Mouse (Mus musculus): ENCODE data around the gene Cnot1. TPM values are rescaled to one million over a fixed set of nuclear protein-coding genes. Genes with fewer than 3 reads are reported as not detected.
A peak's percentile ranks its signal among the peaks of the same experiment; 100 is the strongest.

The Cnot1 gene
- total and polyA plus RNA-seq, 2 experiments from 2014 or later, result 25.0 to 143 TPM

DNA sequence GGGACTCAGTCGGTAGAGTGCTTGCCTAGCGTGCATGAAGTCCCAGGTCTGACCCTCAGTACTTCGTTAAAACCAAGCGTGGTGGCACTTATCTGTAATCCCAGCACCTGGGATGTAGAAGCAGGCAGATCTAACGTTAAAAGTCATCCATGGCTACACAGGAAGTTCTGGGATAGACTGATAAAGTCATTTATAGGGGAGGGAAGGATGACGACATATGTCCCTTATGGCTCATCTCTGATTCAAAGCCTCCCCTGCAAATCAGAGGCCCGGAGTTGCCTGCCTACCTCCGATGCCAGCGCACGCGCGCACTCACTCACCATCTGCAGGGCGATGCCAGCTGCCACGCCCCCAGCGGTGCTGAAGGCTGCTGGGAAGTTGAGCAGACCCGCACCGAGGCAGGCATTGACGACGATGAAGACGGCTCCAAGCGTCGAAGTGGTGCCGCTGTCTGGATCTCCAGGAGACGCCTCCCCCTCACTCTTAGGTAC, 40.8 kb upstream of the Cnot1 start:
- WGBS, result 88% methylated on average over 24 of the region's 24 CpGs
- H3K36me3 ChIP-seq (ENCODE audit: insufficient read depth), result peaks cover 39% of the 10 kb centered on the region
- DNase-seq (no peak), ATAC-seq (peak; percentile 41)
- peaks cover 5% of the 10 kb centered on the region; the same call in 1 of the 2 replicates for H3K4me1 ChIP-seq (ENCODE audit: insufficient read depth)
- H3K9me3 ChIP-seq (ENCODE audit: low read length), result no peaks in the 10 kb centered on the region
- TF ChIP-seq CTCF (IDR thresholded peaks at IDR 0.05; ENCODE audit: low read depth), result no peak
- H3K4me2 ChIP-seq (ENCODE audit: low read depth), result no peak overlapping the region
- no peak overlapping the region for H3K27ac ChIP-seq (ENCODE audit: low read depth, low read length)
- no peak overlapping the region for H3K4me3 ChIP-seq (ENCODE audit: low read depth, low read length)
- H3K9ac ChIP-seq, result no peak overlapping the region
- no peaks in the 10 kb centered on the region for H3K27me3 ChIP-seq (ENCODE audit: insufficient read depth, low read length)

DNA sequence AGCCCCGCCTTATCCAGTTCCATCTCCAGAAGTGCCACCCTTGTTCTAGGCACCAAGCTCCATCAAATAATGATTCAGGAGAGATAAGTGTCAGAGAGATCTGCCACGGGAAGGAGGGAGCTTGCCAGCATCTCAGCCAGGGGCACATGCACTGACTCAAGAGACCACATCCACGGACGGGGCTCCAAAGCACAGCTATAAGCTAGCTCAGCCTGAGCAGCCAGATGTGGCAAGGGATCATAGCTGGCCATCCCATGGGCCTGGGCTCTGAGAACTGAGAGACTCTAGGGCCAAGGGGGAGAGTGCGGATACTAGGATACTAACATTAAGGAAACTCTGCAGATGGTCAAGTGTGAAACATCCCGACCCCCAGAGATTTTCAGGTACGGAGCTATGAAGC, 37.8 kb upstream of the Cnot1 start:
- no peak for DNase-seq
- no peaks in the 10 kb centered on the region for H3K27me3 ChIP-seq (ENCODE audit: insufficient read depth, low read length)
- peaks cover 47% of the 10 kb centered on the region for H3K36me3 ChIP-seq (ENCODE audit: insufficient read depth)
- ATAC-seq, result no peak
- WGBS, result 95% methylated on average over 7 of the region's 7 CpGs
- H3K4me1 ChIP-seq (ENCODE audit: insufficient read depth), result no peaks in the 10 kb centered on the region
- no peak overlapping the region for H3K9ac ChIP-seq
- no peak overlapping the region for H3K27ac ChIP-seq (ENCODE audit: low read depth, low read length)
- TF ChIP-seq CTCF (IDR thresholded peaks at IDR 0.05; ENCODE audit: low read depth), result no peak
- H3K4me2 ChIP-seq (ENCODE audit: low read depth), result no peak overlapping the region
- H3K4me3 ChIP-seq (ENCODE audit: low read depth, low read length), result no peak overlapping the region
- H3K9me3 ChIP-seq (ENCODE audit: low read length), result no peaks in the 10 kb centered on the region

DNA sequence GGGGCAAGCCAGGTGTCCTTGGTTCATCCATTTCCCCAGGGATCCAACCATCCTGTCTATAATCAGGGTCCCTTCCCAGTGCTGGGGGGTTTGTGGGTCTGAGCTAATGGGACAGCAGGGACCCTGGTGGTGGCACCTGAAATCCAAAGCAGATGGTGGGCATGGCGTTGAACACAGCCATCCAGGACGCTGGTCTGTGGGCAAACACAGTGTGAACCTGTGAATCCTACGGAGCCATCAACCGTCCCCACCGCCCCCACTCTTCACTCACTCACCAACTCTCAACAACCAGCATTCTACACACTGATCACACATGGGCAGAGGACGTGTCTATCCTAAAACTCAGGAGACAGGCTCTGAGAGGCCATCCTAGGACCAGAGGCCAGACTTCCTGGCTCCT, 36.7 kb upstream of the Cnot1 start:
- peaks cover 54% of the 10 kb centered on the region for H3K36me3 ChIP-seq (ENCODE audit: insufficient read depth)
- no peak overlapping the region for H3K4me3 ChIP-seq (ENCODE audit: low read depth, low read length)
- TF ChIP-seq CTCF (IDR thresholded peaks at IDR 0.05; ENCODE audit: low read depth), result no peak
- no peak for ATAC-seq
- H3K4me1 ChIP-seq (ENCODE audit: insufficient read depth), result no peaks in the 10 kb centered on the region
- no peak overlapping the region for H3K9ac ChIP-seq
- no peaks in the 10 kb centered on the region for H3K27me3 ChIP-seq (ENCODE audit: insufficient read depth, low read length)
- no peak overlapping the region for H3K27ac ChIP-seq (ENCODE audit: low read depth, low read length)
- no peak for DNase-seq
- 92% methylated on average over 6 of the region's 6 CpGs for WGBS
- H3K4me2 ChIP-seq (ENCODE audit: low read depth), result no peak overlapping the region
- H3K9me3 ChIP-seq (ENCODE audit: low read length), result no peaks in the 10 kb centered on the region

DNA sequence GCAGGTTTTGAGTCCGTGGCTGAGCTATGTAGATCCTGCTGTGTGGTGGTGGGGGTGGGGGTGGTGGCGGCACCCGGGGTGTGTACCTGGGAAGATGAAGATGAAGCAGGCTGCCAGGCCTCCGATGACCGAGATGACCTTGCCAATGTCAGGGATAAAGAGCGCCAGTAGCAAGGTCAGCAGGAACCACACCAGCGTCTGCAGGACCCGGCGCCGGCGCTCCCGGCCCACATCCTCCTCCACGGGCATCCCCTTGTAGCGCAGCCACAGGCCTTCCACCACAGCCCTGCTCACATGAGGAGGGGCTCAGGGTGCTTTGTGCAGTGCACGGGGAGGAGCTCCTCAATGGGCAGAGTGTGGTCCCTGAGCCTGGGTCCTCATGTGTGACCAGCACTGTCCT, 34.2 kb upstream of the Cnot1 start:
- Histone ChIP-seq H3K4me2 (ENCODE audit: low read depth) (no peak overlapping the region), H3K27ac (ENCODE audit: low read depth, low read length) (no peak overlapping the region), H3K9ac (no peak overlapping the region), H3K9me3 (ENCODE audit: low read length) (no peaks in the 10 kb centered on the region), H3K36me3 (ENCODE audit: insufficient read depth) (peaks cover 51% of the 10 kb centered on the region), H3K4me3 (ENCODE audit: low read depth, low read length) (no peak overlapping the region), H3K4me1 (ENCODE audit: insufficient read depth) (no peaks in the 10 kb centered on the region), H3K27me3 (ENCODE audit: insufficient read depth, low read length) (no peaks in the 10 kb centered on the region)
- no peak for TF ChIP-seq CTCF (IDR thresholded peaks at IDR 0.05; ENCODE audit: low read depth)
- 91% methylated on average over 15 of the region's 15 CpGs for WGBS
- ATAC-seq (0 out of 2 replicates have a peak, but pooled peaks have one; percentile 5), DNase-seq (no peak)

DNA sequence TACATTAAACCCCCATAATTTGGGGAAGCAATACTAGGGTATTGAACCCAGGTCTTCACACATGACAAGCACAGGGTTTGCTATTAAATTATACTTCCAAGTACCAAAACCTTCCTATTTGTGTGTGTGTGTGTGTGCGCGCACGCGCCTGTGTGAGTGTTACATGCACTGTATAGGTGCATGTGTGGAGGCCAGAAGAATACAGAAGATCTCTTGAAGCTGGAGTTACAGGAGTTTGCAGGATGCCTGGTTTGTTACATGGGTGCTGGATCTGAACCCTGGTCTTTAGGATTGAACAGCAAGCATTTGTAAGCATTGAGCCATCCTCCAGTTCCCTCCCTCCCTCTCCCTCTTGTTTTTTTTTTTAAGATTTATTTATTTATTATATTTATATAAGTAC, 32.0 kb upstream of the Cnot1 start:
- Histone ChIP-seq H3K36me3 (ENCODE audit: insufficient read depth) (peaks cover 31% of the 10 kb centered on the region), H3K27me3 (ENCODE audit: insufficient read depth, low read length) (no peaks in the 10 kb centered on the region), H3K9ac (no peak overlapping the region), H3K9me3 (ENCODE audit: low read length) (no peaks in the 10 kb centered on the region), H3K4me3 (ENCODE audit: low read depth, low read length) (no peak overlapping the region), H3K27ac (ENCODE audit: low read depth, low read length) (no peak overlapping the region), H3K4me2 (ENCODE audit: low read depth) (no peak overlapping the region), H3K4me1 (ENCODE audit: insufficient read depth) (no peaks in the 10 kb centered on the region)
- over 99% methylated on average over 4 of the region's 4 CpGs for WGBS
- DNase-seq (no peak), ATAC-seq (no peak)
- TF ChIP-seq CTCF (IDR thresholded peaks at IDR 0.05; ENCODE audit: low read depth), result no peak

DNA sequence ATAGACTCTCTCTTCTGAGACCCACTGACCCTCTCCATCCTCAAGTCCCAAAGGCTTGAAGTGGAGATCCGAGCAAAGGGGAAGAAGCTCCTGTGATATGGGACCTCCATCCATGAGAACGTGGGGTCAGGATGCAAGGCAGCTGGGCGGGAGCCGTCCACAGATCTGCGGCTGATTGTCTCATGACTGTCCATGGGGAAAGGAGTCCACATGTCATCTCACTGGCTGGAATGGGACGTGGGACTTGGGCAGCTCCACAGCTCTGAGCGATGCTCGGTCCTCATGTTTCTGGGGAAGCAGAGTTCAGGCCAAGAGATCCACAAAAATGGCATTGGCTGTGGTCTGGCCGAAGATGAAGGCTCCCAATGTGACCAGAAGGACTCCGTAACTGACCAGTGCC, 30.0 kb upstream of the Cnot1 start:
- Histone ChIP-seq H3K27me3 (ENCODE audit: insufficient read depth, low read length) (no peaks in the 10 kb centered on the region), H3K9ac (no peak overlapping the region), H3K9me3 (ENCODE audit: low read length) (no peaks in the 10 kb centered on the region), H3K4me2 (ENCODE audit: low read depth) (no peak overlapping the region), H3K27ac (ENCODE audit: low read depth, low read length) (no peak overlapping the region), H3K36me3 (ENCODE audit: insufficient read depth) (peaks cover 21% of the 10 kb centered on the region), H3K4me1 (ENCODE audit: insufficient read depth) (0 out of 2 replicates have a peak, but pooled peaks cover 7% of the 10 kb centered on the region), H3K4me3 (ENCODE audit: low read depth, low read length) (no peak overlapping the region)
- ATAC-seq (no peak), DNase-seq (no peak)
- TF ChIP-seq CTCF (IDR thresholded peaks at IDR 0.05; ENCODE audit: low read depth), result no peak
- 93% methylated on average over 10 of the region's 10 CpGs for WGBS

DNA sequence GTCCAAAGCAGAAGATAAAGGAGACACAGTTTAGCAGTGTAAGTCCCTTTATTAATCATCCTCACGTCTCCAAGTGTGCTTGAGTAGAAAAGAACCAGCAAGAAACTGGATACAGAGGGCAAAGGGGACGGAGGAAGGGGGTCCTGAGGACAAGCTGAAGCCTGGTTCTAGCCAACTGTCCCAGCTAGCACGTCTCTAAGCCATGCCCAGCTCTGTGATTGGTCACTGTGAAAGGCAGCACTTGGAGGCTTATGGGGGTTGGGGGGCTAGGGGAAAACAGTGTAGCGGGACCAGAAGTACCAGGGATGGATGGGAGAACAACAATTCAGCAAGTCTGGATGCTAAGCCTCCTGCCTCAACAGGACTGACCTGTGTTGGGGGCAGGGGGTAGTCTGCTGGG, 28.6 kb upstream of the Cnot1 start:
- Histone ChIP-seq H3K9ac (no peak overlapping the region), H3K36me3 (ENCODE audit: insufficient read depth) (peaks cover 21% of the 10 kb centered on the region), H3K27me3 (ENCODE audit: insufficient read depth, low read length) (no peaks in the 10 kb centered on the region), H3K27ac (ENCODE audit: low read depth, low read length) (no peak overlapping the region), H3K9me3 (ENCODE audit: low read length) (no peaks in the 10 kb centered on the region), H3K4me3 (ENCODE audit: low read depth, low read length) (no peak overlapping the region), H3K4me2 (ENCODE audit: low read depth) (no peak overlapping the region), H3K4me1 (ENCODE audit: insufficient read depth) (0 out of 2 replicates have a peak, but pooled peaks cover 7% of the 10 kb centered on the region)
- DNase-seq, result no peak
- TF ChIP-seq CTCF (IDR thresholded peaks at IDR 0.05; ENCODE audit: low read depth), result no peak
- ATAC-seq, result no peak
- 81% methylated on average over 4 of the region's 4 CpGs for WGBS

All from forebrain, postnatal 0 days (tissue).